Mouse (Mus musculus) granulocyte monocyte progenitor cell, adult 5-6 weeks (primary cell): ENCODE data around the gene Hoxd8. TPM values are rescaled to one million over a fixed set of nuclear protein-coding genes. Genes with fewer than 3 reads are reported as not detected.

Experiments used
- ATAC-seq: replicated peaks from 2 replicates; pipeline ENCODE4 v1.8.0; 2016; ENCODE audit warnings: mild to moderate bottlenecking, moderate TSS enrichment, inconsistent platforms; ENCODE audit not compliant: poor library complexity, severe bottlenecking
- total RNA-seq, 2 experiments: library from RNA; stranded (forward) in 1 of 2; stranded (reverse) in 1 of 2; fragments of 200-712, 200-1000 nt in 1 of 2; fragments of >200 nt in 1 of 2; fragmentation: Nextera tagmentation in 1 of 2; gene quantifications; 2 replicates each; pipeline ENCODE4 v1.2.3; 2014 to 2017

Hoxd8 gene
- total RNA-seq, 2 experiments from 2014 or later: not detected

GRCm38 (mm10) chr2:74696442-74697335 lies 7.7 kb upstream of the Hoxd8 start:
- ATAC-seq: no peak

- ATAC-seq: 0 out of 2 replicates have a peak, but pooled peaks have one; percentile 27
These were observed 6.8 kb upstream of the Hoxd8 start, which contains the start of gene Hoxd9 for GRCm38 (mm10) chr2:74697567-74698121. TSS of gene Hoxd9 (plus strand) at chr2:74697727.

GRCm38 (mm10) chr2:74698201-74699052 lies 6.0 kb upstream of the Hoxd8 start:
- 0 out of 2 replicates have a peak, but pooled peaks have one; percentile 21 for ATAC-seq

- ATAC-seq: no peak
These were observed 5.4 kb upstream of the Hoxd8 start for GRCm38 (mm10) chr2:74699053-74699430.

- ATAC-seq: no peak
These were observed 4.5 kb upstream of the Hoxd8 start for GRCm38 (mm10) chr2:74699664-74700545.

- ATAC-seq: no peak
These were observed 3.8 kb upstream of the Hoxd8 start for GRCm38 (mm10) chr2:74700546-74701112.

GRCm38 (mm10) chr2:74701949-74702819 lies 2.2 kb upstream of the Hoxd8 start:
- no peak for ATAC-seq

- no peak for ATAC-seq
These were observed 1.6 kb upstream of the Hoxd8 start for GRCm38 (mm10) chr2:74702820-74703219.

- no peak for ATAC-seq
These were observed 1.1 kb upstream of the Hoxd8 start for GRCm38 (mm10) chr2:74703317-74703716.

GRCm38 (mm10) chr2:74703720-74704392 lies 559 bp upstream of the Hoxd8 start:
- no peak for ATAC-seq

- ATAC-seq: peak; percentile 26; the same call in 1 of the 2 replicates
These were observed 618 bp downstream of the Hoxd8 start for GRCm38 (mm10) chr2:74704999-74705466.

- peak; percentile 29; the same call in 1 of the 2 replicates for ATAC-seq
These were observed 1.2 kb downstream of the Hoxd8 start for GRCm38 (mm10) chr2:74705467-74706089.

GRCm38 (mm10) chr2:74706393-74706960 lies 2.1 kb downstream of the Hoxd8 start:
- no peak for ATAC-seq

- ATAC-seq: no peak
These were observed 3.2 kb downstream of the Hoxd8 start for GRCm38 (mm10) chr2:74707599-74707998.

- no peak for ATAC-seq
These were observed 4.3 kb downstream of the Hoxd8 start for GRCm38 (mm10) chr2:74708676-74709075.

- ATAC-seq: no peak
These were observed 5.3 kb downstream of the Hoxd8 start for GRCm38 (mm10) chr2:74709465-74710419.
